Mouse (Mus musculus): ENCODE results near the gene Pde6h. TPM values are rescaled to one million over a fixed set of nuclear protein-coding genes. Genes with fewer than 3 reads are reported as not detected.

Gene Pde6h
- polyA plus RNA-seq, 1 experiment from 2014 or later, result 0.44 TPM

- no peaks in the 10 kb centered on the region for H3K9me3 ChIP-seq (ENCODE audit: control insufficient read depth)
- ATAC-seq, result no peak
- H3K9ac ChIP-seq (ENCODE audit: low read depth, low read length), result no peak overlapping the region
- H3K4me2 ChIP-seq (replicated peaks; ENCODE audit: low read depth), result no peak overlapping the region
- H3K4me1 ChIP-seq (replicated peaks; ENCODE audit: control insufficient read depth, insufficient read depth, low read length), result no peaks in the 10 kb centered on the region
- no peaks in the 10 kb centered on the region for H3K36me3 ChIP-seq (ENCODE audit: control insufficient read depth, insufficient read depth)
- H3K27me3 ChIP-seq (replicated peaks; ENCODE audit: control insufficient read depth, insufficient read depth, low read length), result no peaks in the 10 kb centered on the region
- H3K27ac ChIP-seq (ENCODE audit: low read depth, low read length), result no peak overlapping the region
- WGBS, result 78% methylated on average over 3 of the region's 3 CpGs
- no peak for TF ChIP-seq CTCF (IDR thresholded peaks at IDR 0.05; ENCODE audit: low read depth)
- H3K4me3 ChIP-seq (ENCODE audit: low read depth, low read length), result no peak overlapping the region
These were observed 13.5 kb downstream of the Pde6h start for GRCm38 (mm10) chr6:136937117-136937516.

- H3K27ac ChIP-seq (ENCODE audit: low read depth, low read length), result no peak overlapping the region
These were observed 14.9 kb downstream of the Pde6h start for GRCm38 (mm10) chr6:136938331-136939126.

GRCm38 (mm10) chr6:136939326-136940187 lies 15.9 kb downstream of the Pde6h start:
- Histone ChIP-seq H3K4me2 (replicated peaks; ENCODE audit: low read depth) (no peak overlapping the region), H3K27ac (ENCODE audit: low read depth, low read length) (no peak overlapping the region), H3K9me3 (ENCODE audit: control insufficient read depth) (no peaks in the 10 kb centered on the region), H3K27me3 (replicated peaks; ENCODE audit: control insufficient read depth, insufficient read depth, low read length) (no peaks in the 10 kb centered on the region), H3K9ac (ENCODE audit: low read depth, low read length) (no peak overlapping the region), H3K36me3 (ENCODE audit: control insufficient read depth, insufficient read depth) (no peaks in the 10 kb centered on the region), H3K4me3 (ENCODE audit: low read depth, low read length) (no peak overlapping the region), H3K4me1 (replicated peaks; ENCODE audit: control insufficient read depth, insufficient read depth, low read length) (no peaks in the 10 kb centered on the region)
- no peak for TF ChIP-seq CTCF (IDR thresholded peaks at IDR 0.05; ENCODE audit: low read depth)
- no peak for ATAC-seq
- WGBS, result 79% methylated on average over 14 of the region's 14 CpGs

More at GRCm38 (mm10) chr6:136938331-136939126, 14.9 kb downstream of the Pde6h start:
- Histone ChIP-seq H3K4me2 (replicated peaks; ENCODE audit: low read depth) (0 out of 2 replicates have a peak overlapping the region, but pooled peaks have one; percentile 17), H3K4me3 (ENCODE audit: low read depth, low read length) (no peak overlapping the region), H3K9me3 (ENCODE audit: control insufficient read depth) (no peaks in the 10 kb centered on the region), H3K36me3 (ENCODE audit: control insufficient read depth, insufficient read depth) (no peaks in the 10 kb centered on the region), H3K9ac (ENCODE audit: low read depth, low read length) (no peak overlapping the region), H3K27me3 (replicated peaks; ENCODE audit: control insufficient read depth, insufficient read depth, low read length) (no peaks in the 10 kb centered on the region), H3K4me1 (replicated peaks; ENCODE audit: control insufficient read depth, insufficient read depth, low read length) (no peaks in the 10 kb centered on the region)
- 78% methylated on average over 18 of the region's 18 CpGs for WGBS
- no peak for TF ChIP-seq CTCF (IDR thresholded peaks at IDR 0.05; ENCODE audit: low read depth)
- ATAC-seq, result no peak

GRCm38 (mm10) chr6:136940188-136940960 lies 16.7 kb downstream of the Pde6h start:
- Histone ChIP-seq H3K27me3 (replicated peaks; ENCODE audit: control insufficient read depth, insufficient read depth, low read length) (no peaks in the 10 kb centered on the region), H3K27ac (ENCODE audit: low read depth, low read length) (0 out of 2 replicates have a peak overlapping the region, but pooled peaks have one; percentile 11), H3K9me3 (ENCODE audit: control insufficient read depth) (no peaks in the 10 kb centered on the region), H3K4me3 (ENCODE audit: low read depth, low read length) (no peak overlapping the region), H3K9ac (ENCODE audit: low read depth, low read length) (no peak overlapping the region), H3K4me1 (replicated peaks; ENCODE audit: control insufficient read depth, insufficient read depth, low read length) (no peaks in the 10 kb centered on the region), H3K36me3 (ENCODE audit: control insufficient read depth, insufficient read depth) (no peaks in the 10 kb centered on the region), H3K4me2 (replicated peaks; ENCODE audit: low read depth) (no peak overlapping the region)
- WGBS, result 77% methylated on average over 11 of the region's 11 CpGs
- no peak for ATAC-seq
- TF ChIP-seq CTCF (IDR thresholded peaks at IDR 0.05; ENCODE audit: low read depth), result no peak

GRCm38 (mm10) chr6:136941051-136942021 lies 17.7 kb downstream of the Pde6h start, which contains the start of gene Arhgdib:
Arhgdib (minus strand) TSS chr6:136941899.
- ATAC-seq, result no peak
- 0 out of 2 replicates have a peak within 1 kb of the TSS, but pooled peaks have one; percentile 24 for H3K4me2 ChIP-seq (replicated peaks; ENCODE audit: low read depth)
- peak within 1 kb of the TSS; percentile 50 for H3K27ac ChIP-seq (ENCODE audit: low read depth, low read length)
- H3K4me1 ChIP-seq (replicated peaks; ENCODE audit: control insufficient read depth, insufficient read depth, low read length), result no peaks in the 10 kb centered on the region
- TF ChIP-seq CTCF (IDR thresholded peaks at IDR 0.05; ENCODE audit: low read depth), result no peak
- WGBS, result 27% methylated on average over 12 of the region's 12 CpGs
- H3K36me3 ChIP-seq (ENCODE audit: control insufficient read depth, insufficient read depth), result no peaks in the 10 kb centered on the region
- H3K4me3 ChIP-seq (ENCODE audit: low read depth, low read length), result 0 out of 2 replicates have a peak within 1 kb of the TSS, but pooled peaks have one; percentile 3
- no peaks in the 10 kb centered on the region for H3K9me3 ChIP-seq (ENCODE audit: control insufficient read depth)
- H3K27me3 ChIP-seq (replicated peaks; ENCODE audit: control insufficient read depth, insufficient read depth, low read length), result no peaks in the 10 kb centered on the region
- no peak within 1 kb of the TSS for H3K9ac ChIP-seq (ENCODE audit: low read depth, low read length)
